Mouse (Mus musculus): ENCODE measurements around the gene Sema4b.
A peak's percentile ranks its signal among the peaks of the same experiment; 100 is the strongest.

GRCm38 (mm10) chr7:80189147-80189933 lies 2.7 kb downstream of the Sema4b start:
- no peak for TF ChIP-seq EP300 (IDR thresholded peaks at IDR 0.05; ENCODE audit: low read depth in 1 of 2, low read length in 2 of 2)
- TF ChIP-seq POLR2A (IDR thresholded peaks at IDR 0.05; ENCODE audit: control insufficient read depth in 1 of 2, insufficient read depth in 1 of 2, low read depth in 1 of 2, low read length in 2 of 2, poor library complexity in 1 of 2) = no peak
- TF ChIP-seq CTCF (IDR thresholded peaks at IDR 0.05 in 2 of 3, conservative IDR thresholded peaks at IDR 0.05 in 1 of 3; ENCODE audit: control insufficient read depth in 1 of 3, insufficient read depth in 1 of 3, low read depth in 2 of 3, low read length in 3 of 3, poor library complexity in 1 of 3, severe bottlenecking in 1 of 3) = no peak
- no peak for TF ChIP-seq RAD21 (IDR thresholded peaks at IDR 0.05; ENCODE audit: low read depth, low read length)
- TF ChIP-seq MAX (IDR thresholded peaks at IDR 0.05; ENCODE audit: low read length) = no peak
- no peak for TF ChIP-seq ZC3H11A (IDR thresholded peaks at IDR 0.05; ENCODE audit: low read depth, low read length)
- TF ChIP-seq USF1 (IDR thresholded peaks at IDR 0.05; ENCODE audit: low read depth, low read length) = peak; percentile 24; the same call in 1 of the 2 replicates
- TF ChIP-seq SMC3 (IDR thresholded peaks at IDR 0.05; ENCODE audit: low read depth, low read length) = no peak
- TF ChIP-seq MEF2A (IDR thresholded peaks at IDR 0.05; ENCODE audit: extremely low read depth, insufficient replicate concordance, low read depth, low read length, poor library complexity, severe bottlenecking) = no peak
- no peak for TF ChIP-seq MAZ (IDR thresholded peaks at IDR 0.05; ENCODE audit: low read depth, low read length)

All from MEL (cell line).